Mouse (Mus musculus) adrenal gland, adult 18-20 months (tissue): ENCODE results near the gene Lyrm4. TPM values are rescaled to one million over a fixed set of nuclear protein-coding genes. Genes with fewer than 3 reads are reported as not detected.
A peak's percentile ranks its signal among the peaks of the same experiment; 100 is the strongest.
"Not testable (repeated sequence)": the region's sequence is repeated elsewhere in the genome, so short reads cannot be mapped to it uniquely, and the experiment has no call there.

Source experiments
- DNase-seq, 2 experiments: peaks; one replicate each; pipeline ENCODE4 v3.0.0; 2021 to 2022; ENCODE audit warnings: low spot score in 2 of 2
- total RNA-seq, 2 experiments: library from RNA; stranded (reverse); gene quantifications; 1 replicate in 1 of 2; 2 replicates in 1 of 2; pipeline ENCODE4 v1.2.3; 2021

The Lyrm4 gene
- total RNA-seq, 2 experiments from 2014 or later: 15.5 to 18.3 TPM

GRCm38 (mm10) chr13:35995696-35996426 is 121.5 kb downstream of the Lyrm4 start:
- no peak for DNase-seq

- DNase-seq: no peak
Observed at GRCm38 (mm10) chr13:35995231-35995630, 122.1 kb downstream of the Lyrm4 start.

- peak; percentile 74 to 81 for DNase-seq
Observed at GRCm38 (mm10) chr13:35994067-35994466, 123.3 kb downstream of the Lyrm4 start.

GRCm38 (mm10) chr13:35991185-35991584 is 126.1 kb downstream of the Lyrm4 start:
- DNase-seq: not testable (repeated sequence)

DNA sequence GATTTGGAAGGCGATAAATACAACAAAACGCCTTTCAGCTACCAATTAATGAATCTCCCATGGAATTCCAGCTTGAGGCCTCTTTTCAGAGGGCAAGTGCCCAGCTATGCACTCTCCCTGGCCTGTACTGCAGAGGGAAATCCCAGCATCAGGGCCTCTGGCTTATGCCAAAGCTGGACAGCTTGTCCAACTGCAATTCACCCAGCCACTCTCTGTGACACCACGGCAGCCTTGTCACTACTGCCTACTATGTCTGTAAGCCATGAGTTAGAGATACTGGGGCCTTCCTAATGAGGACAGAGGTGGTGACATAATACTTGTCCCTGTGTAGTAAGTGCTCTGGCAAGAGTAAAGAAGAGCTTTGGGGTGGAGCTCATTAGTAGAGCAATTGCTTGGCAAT is 128.0 kb downstream of the Lyrm4 start:
- no peak for DNase-seq

DNA sequence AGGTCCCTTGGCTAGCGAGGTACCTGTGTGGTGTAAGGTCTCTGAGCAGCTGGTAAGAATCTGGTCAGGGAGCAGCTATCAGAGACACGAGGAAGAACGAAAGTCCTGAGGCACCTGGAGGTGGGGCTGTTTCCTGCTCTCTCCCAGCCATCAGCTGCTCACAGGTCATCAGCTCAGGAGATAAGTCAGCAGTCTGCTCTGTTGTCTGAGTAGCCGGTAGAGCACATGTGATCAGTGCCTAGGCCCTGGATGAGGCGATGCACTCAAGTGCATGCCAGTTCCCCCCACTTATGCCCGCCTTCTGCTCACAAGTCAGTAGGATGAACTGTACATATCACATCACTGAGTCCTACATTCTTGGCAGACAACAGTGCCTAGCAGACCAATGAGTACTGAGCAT is 134.3 kb downstream of the Lyrm4 start:
- DNase-seq: no peak

DNA sequence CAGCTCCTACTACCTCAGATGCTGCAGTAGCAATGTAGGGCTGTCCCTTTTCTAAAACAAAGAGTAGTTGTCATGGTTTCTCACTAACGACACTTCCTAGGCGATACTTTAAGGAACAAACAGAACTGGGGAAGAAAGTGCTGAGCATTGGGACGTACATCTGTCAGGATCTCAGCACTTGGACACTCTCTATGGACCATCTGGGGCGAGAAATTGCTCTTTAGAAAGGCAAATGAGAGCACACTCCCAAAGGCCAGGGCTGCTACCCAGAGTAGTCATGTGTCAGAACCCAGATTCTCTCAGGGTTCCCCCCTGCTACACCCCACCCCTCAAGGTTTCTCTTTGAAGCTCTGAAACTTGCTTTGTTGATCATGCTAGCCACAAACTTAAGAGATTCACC is 136.9 kb downstream of the Lyrm4 start:
- DNase-seq: no peak

- no peak for DNase-seq
Observed at GRCm38 (mm10) chr13:35976912-35977311, 140.4 kb downstream of the Lyrm4 start.

GRCm38 (mm10) chr13:35969829-35970228 is 147.5 kb downstream of the Lyrm4 start:
- no peak for DNase-seq

- DNase-seq: no peak
Observed at GRCm38 (mm10) chr13:35969431-35969721, 147.9 kb downstream of the Lyrm4 start.

DNA sequence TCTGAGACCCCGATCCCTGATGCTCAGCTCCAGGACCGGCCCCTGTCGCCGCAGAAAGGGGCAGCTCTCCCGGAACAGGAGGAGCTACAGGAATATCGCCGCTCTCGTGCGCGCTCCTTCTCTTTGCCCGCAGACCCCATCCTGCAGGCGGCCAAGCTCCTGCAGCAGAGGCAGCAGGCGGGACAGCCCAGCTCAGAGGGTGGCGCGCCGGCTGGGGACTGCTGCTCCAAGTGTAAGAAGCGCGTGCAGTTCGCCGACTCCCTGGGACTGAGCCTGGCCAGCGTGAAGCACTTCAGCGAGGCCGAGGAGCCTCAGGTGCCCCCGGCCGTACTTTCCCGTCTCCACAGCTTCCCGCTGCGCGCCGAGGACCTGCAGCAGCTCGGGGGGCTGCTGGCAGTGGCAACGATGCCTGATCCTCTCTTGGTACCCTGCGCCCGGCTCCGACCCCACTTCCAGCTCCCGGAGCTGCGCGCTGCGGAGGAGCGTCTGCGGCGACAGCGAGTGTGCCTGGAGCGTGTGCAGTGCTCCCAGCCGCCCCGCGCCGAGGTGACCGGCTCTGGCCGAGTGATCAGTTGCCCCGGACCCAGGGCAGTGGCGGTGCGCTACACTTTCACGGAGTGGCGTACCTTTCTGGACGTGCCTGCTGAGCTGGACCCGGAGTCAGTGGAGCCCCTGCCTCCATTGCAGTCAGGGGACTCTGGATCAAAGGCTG is 148.5 kb downstream of the Lyrm4 start:
- peak; percentile 25 to 35 for DNase-seq

GRCm38 (mm10) chr13:35968131-35968718 is 149.1 kb downstream of the Lyrm4 start:
- DNase-seq: peak; percentile 25 to 38

- DNase-seq: no peak
Observed at GRCm38 (mm10) chr13:35967690-35968089, 149.6 kb downstream of the Lyrm4 start.

- no peak for DNase-seq
Observed at GRCm38 (mm10) chr13:35963583-35963982, 153.7 kb downstream of the Lyrm4 start.

DNA sequence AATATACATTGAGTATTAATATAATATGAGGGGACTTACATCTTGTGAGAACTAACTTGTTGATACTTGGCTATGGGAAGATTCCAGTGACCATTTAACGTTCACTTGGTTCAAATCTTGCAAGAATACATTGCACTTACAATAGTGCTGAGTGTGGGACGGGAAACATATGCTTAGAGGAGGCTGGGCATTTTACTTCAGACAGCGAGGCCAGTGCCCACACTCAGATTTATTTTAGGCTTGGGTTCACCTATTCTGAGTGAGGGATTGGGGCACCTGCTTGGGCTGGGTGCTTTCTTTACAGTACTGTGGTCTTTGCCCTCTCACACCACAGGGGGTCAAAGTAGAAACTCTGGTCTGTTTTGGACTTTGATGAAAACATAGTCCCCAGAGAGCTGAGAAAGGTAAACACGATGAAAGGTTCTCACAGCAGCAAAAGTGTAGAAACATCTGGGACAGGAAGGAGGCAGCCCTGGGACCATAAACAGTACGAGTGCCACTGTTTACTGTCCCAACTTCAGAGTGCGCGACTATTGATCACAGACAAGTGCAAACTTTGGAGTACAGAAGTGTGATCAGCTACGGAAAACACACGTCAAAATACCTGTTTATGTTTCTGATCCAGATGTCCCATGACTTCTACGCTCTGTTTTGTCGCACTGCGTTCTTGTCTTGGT is 157.8 kb downstream of the Lyrm4 start:
- DNase-seq: no peak

DNA sequence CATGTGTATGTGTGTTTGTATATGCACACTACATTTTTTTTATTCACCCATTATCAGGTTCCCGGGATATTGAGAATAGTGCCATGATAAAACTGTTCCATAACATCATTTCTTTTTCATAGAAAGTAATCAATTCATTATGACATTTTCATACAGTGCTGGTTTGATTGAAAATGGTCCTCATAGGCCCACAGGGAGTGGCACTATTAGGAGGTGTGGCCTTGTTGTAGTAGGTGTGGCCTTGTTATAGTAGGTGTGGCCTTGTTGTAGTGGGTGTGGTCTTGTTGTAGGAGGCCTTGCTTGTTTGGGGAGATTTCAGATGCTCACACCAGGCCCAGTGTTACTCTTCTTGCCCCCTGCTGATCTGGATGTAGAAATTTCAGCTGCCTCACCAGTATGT is 158.8 kb downstream of the Lyrm4 start, which contains the start of gene Ppp1r3g:
Ppp1r3g (plus strand) TSS at position 301 of the 400 bp plus-strand sequence.
- DNase-seq: no peak

GRCm38 (mm10) chr13:35949814-35950455 is 167.4 kb downstream of the Lyrm4 start:
- DNase-seq: no peak

GRCm38 (mm10) chr13:35947354-35948000 is 169.8 kb downstream of the Lyrm4 start:
- DNase-seq: peak; percentile 71 to 75

DNA sequence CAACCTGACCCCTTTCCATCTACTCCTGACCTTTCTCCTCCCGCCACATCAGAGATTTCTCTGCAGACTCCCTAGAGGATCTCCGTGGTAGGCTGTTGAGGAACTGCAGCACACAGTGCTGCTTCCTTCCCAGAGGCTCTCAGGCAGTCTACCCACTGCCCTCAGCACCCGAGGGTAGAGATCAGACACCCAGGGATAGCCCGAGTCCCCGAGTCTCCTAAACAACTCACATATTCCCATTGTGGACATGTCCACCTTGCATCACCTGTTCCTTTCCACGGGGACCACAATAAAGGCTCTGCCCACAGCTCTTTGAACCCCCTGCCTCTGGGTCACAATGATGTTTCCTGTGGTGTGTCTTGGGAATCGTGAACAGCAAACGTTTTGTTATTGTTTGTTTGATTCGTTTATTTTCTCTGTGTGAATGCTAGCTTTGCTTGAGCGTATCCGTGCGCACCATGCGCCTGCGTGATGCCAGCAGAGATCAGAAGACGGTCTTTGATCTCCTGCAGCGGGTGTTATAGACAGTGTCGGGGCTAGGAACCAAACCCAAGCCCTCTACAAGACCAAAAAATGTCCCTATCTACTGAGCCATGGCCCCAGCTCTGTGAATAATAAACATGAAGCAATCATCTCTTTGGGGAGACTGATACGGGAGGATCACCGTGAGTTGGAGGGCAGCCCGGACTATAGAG is 170.5 kb downstream of the Lyrm4 start:
- DNase-seq: no peak

GRCm38 (mm10) chr13:35940934-35941333 is 176.4 kb downstream of the Lyrm4 start:
- DNase-seq: no peak
